Mouse (Mus musculus) left cerebral cortex, adult 18-20 months (tissue): ENCODE results near the gene Rbm4. TPM values are rescaled to one million over a fixed set of nuclear protein-coding genes. Genes with fewer than 3 reads are reported as not detected.

Experiments
- DNase-seq, 2 experiments: peaks; one replicate each; pipeline ENCODE4 v3.0.0; 2021 to 2022; ENCODE audit warnings: low spot score in 2 of 2, mixed read lengths in 1 of 2
- total RNA-seq, 2 experiments: library from RNA; stranded (reverse); gene quantifications; 2 replicates each; pipeline ENCODE4 v1.2.3; 2021

The Rbm4 gene
- total RNA-seq, 2 experiments from 2014 or later, result 115 to 118 TPM

- no peak for DNase-seq
These were observed 49.7 kb downstream of the Rbm4 start for GRCm38 (mm10) chr19:4744026-4744425.

GRCm38 (mm10) chr19:4743524-4743923 is 50.2 kb downstream of the Rbm4 start:
- peak in 1 of 2 experiments; percentile 19 for DNase-seq

GRCm38 (mm10) chr19:4742229-4742628 is 51.5 kb downstream of the Rbm4 start:
- DNase-seq, result no peak

DNA sequence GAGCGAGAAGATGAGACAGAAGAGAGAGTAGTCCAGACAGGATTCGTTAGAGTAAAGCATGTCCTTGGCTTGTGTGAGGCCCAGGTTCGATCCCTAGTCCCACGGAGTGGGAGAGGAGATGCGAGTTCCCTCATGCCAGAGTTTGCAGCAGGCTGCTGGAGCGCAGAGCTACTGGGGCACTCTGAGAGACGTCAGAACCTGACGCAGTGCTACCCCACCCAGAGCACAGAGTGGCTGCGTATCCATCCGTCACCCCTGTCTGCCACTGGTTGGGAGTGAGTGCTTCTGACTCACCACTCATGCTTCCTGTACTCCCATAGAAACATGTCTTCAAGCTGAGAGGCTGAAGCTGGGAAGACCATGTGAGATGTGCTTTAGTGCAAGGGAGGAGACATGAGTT is 52.2 kb downstream of the Rbm4 start:
- DNase-seq, result no peak

- no peak for DNase-seq
These were observed 53.9 kb downstream of the Rbm4 start for GRCm38 (mm10) chr19:4739762-4740161.

GRCm38 (mm10) chr19:4739053-4739452 is 54.6 kb downstream of the Rbm4 start:
- no peak for DNase-seq

DNA sequence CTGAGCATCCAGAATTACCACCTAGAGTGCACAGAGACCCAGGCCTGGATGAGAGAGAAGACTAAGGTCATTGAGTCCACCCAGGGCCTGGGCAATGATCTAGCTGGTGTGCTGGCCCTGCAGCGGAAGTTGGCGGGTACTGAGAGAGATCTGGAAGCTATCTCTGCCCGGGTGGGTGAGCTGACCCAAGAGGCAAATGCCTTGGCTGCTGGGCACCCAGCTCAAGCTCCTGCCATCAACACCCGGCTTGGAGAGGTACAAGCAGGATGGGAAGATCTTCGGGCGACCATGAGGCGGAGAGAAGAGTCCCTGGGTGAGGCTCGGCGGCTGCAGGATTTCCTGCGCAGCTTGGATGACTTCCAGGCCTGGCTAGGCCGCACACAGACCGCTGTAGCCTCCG is 55.8 kb downstream of the Rbm4 start:
- DNase-seq, result no peak

Other genes starting within 250 kb of the Rbm4 start
- 10 to 100 TPM; 41.9 to 46.4 TPM for gene Lrfn4, start 178.2 kb downstream of the Rbm4 start, total RNA-seq
- 10 to 100 TPM; 27.3 to 27.7 TPM for gene Rce1, start 168.3 kb downstream of the Rbm4 start, total RNA-seq
- gene Gm960, start 95.2 kb downstream of the Rbm4 start, total RNA-seq, result 1 to 10 TPM; 1.1 to 1.8 TPM
- gene Sptbn2, start 82.7 kb downstream of the Rbm4 start, total RNA-seq, result 100 to 1,000 TPM; 505 to 509 TPM
- 10 to 100 TPM; 18.1 to 22.3 TPM for gene Rbm4b, start 37.4 kb downstream of the Rbm4 start, total RNA-seq
- gene Gm21992, start 17.7 kb upstream of the Rbm4 start, total RNA-seq, result 10 to 100 TPM; 28.4 to 39.1 TPM
- 10 to 100 TPM; 37.6 to 60.4 TPM for gene Rbm14, start 17.7 kb upstream of the Rbm4 start, total RNA-seq
- 10 to 100 TPM; 28.9 to 33.8 TPM for gene Ccs, start 45.4 kb upstream of the Rbm4 start, total RNA-seq
- gene Ccdc87, start 45.5 kb upstream of the Rbm4 start, total RNA-seq, result 1 to 10 TPM; 2.2 to 2.7 TPM
- gene Ctsf, start 61.2 kb upstream of the Rbm4 start, total RNA-seq, result 100 to 1,000 TPM in 1 of 2 experiments, 10 to 100 TPM in 1; 93.1 to 102 TPM
- 1 to 10 TPM; 1.2 to 1.4 TPM for gene Actn3, start 84.0 kb upstream of the Rbm4 start, total RNA-seq
- gene Zdhhc24, start 84.8 kb upstream of the Rbm4 start, total RNA-seq, result 10 to 100 TPM; 21.4 to 25.2 TPM
- 10 to 100 TPM; 34.8 to 44.6 TPM for gene Bbs1, start 112.7 kb upstream of the Rbm4 start, total RNA-seq
- gene Dpp3, start 134.4 kb upstream of the Rbm4 start, total RNA-seq, result 10 to 100 TPM; 35.3 to 43.1 TPM
- gene Peli3, start 149.2 kb upstream of the Rbm4 start, total RNA-seq, result 10 to 100 TPM; 25.3 to 27.0 TPM
- 10 to 100 TPM; 58.2 to 61.8 TPM for gene Mrpl11, start 168.2 kb upstream of the Rbm4 start, total RNA-seq
- 10 to 100 TPM; 19.1 to 26.0 TPM for gene Npas4, start 196.4 kb upstream of the Rbm4 start, total RNA-seq
- 10 to 100 TPM; 13.4 to 16.4 TPM for gene Slc29a2, start 230.0 kb upstream of the Rbm4 start, total RNA-seq
- 100 to 1,000 TPM; 118 to 120 TPM for gene B4gat1, start 244.9 kb upstream of the Rbm4 start, total RNA-seq
- 1 to 10 TPM; 6.5 to 7.6 TPM for gene AC124502.3, start 245.0 kb upstream of the Rbm4 start, total RNA-seq
- 10 to 100 TPM; 22.6 to 32.0 TPM for gene Brms1, start 247.5 kb upstream of the Rbm4 start, total RNA-seq